Comparison of ENCODE assay signal across 8 mouse cellular contexts in genomic region chr11:69327157-69327442, GRCm38 (mm10). TPM values are rescaled to one million over a fixed set of nuclear protein-coding genes. Genes with fewer than 3 reads are reported as not detected.
DNase-seq lines count a peak whose midpoint lies in the region; ATAC-seq and TF ChIP-seq lines count a peak whose summit lies in the region.
"Had no signal": no experiment of that assay in that cellular context is flagged by ENCODE, and none has a peak within 500 bp of the region (broad histone marks: within the 10 kb centered on the region; RNA-seq: fewer than 3 reads in every experiment).

No protein-coding gene starts in this region.

- no peaks in the 10 kb centered on the region for H3K36me3 ChIP-seq in liver, embryonic 11.5 days (ENCODE audit: control insufficient read depth, insufficient read depth, low read length)
- no peaks in the 10 kb centered on the region for H3K36me3 ChIP-seq in embryonic facial prominence, embryonic 12.5 days
- H3K36me3 ChIP-seq in hindbrain, postnatal 0 days (ENCODE audit: insufficient read depth, low read length): no peaks in the 10 kb centered on the region
- no peaks in the 10 kb centered on the region for H3K36me3 ChIP-seq in myocyte (ENCODE audit: control insufficient read depth, insufficient read depth)

- peak overlapping the region; percentile 64; the same call in 1 of the 2 replicates for H3K4me3 ChIP-seq in liver, embryonic 11.5 days (ENCODE audit: low read depth, low read length)
- H3K4me3 ChIP-seq in embryonic facial prominence, embryonic 12.5 days: peak overlapping the region; percentile 51
- H3K4me3 ChIP-seq in hindbrain, postnatal 0 days (ENCODE audit: low read length): peak overlapping the region; percentile 53
- peak overlapping the region; percentile 56 for H3K4me3 ChIP-seq in myocyte

- no peak overlapping the region for H3K27ac ChIP-seq in liver, embryonic 11.5 days (ENCODE audit: low read depth, low read length)
- no peak overlapping the region for H3K27ac ChIP-seq in embryonic facial prominence, embryonic 12.5 days
- no peak overlapping the region for H3K27ac ChIP-seq in hindbrain, postnatal 0 days

- peaks cover 11% of the 10 kb centered on the region for H3K79me2 ChIP-seq in myocyte (ENCODE audit: control insufficient read depth, insufficient read depth)

- no peaks in the 10 kb centered on the region for H3K9me3 ChIP-seq in liver, embryonic 11.5 days (ENCODE audit: control insufficient read depth, low read length)
- H3K9me3 ChIP-seq in embryonic facial prominence, embryonic 12.5 days: no peaks in the 10 kb centered on the region
- no peaks in the 10 kb centered on the region for H3K9me3 ChIP-seq in hindbrain, postnatal 0 days (ENCODE audit: low read length)

- 19% methylated on average over 9 of the region's 9 CpGs for WGBS in liver, embryonic 11.5 days
- WGBS in embryonic facial prominence, embryonic 12.5 days: 9% methylated on average over 9 of the region's 9 CpGs
- 18% methylated on average over 9 of the region's 9 CpGs for WGBS in hindbrain, postnatal 0 days

- no peak for DNase-seq in liver, embryonic 11.5 days (ENCODE audit: low spot score)
- no peak for DNase-seq in liver
- no peak for DNase-seq in hindbrain, postnatal 0 days (ENCODE audit: low spot score)
- DNase-seq in layer of hippocampus, adult 18-20 months (ENCODE audit: low spot score in 2 of 2): no peak
- no peak for DNase-seq in thymus, postnatal 25 days
- DNase-seq: lung, postnatal 4 days had no signal

- peaks cover 51% of the 10 kb centered on the region for H3K27me3 ChIP-seq in liver, embryonic 11.5 days (replicated peaks; ENCODE audit: control insufficient read depth, insufficient read depth, low read length)
- H3K27me3 ChIP-seq in embryonic facial prominence, embryonic 12.5 days: peaks cover 21% of the 10 kb centered on the region
- H3K27me3 ChIP-seq in hindbrain, postnatal 0 days (ENCODE audit: insufficient read depth, low read length): no peaks in the 10 kb centered on the region
- H3K27me3 ChIP-seq in myocyte (ENCODE audit: control insufficient read depth, insufficient read depth, insufficient read length): no peaks in the 10 kb centered on the region

- 0 out of 2 replicates have a peak overlapping the region, but pooled peaks have one; percentile 100 for H3K4me2 ChIP-seq in liver, embryonic 11.5 days
- peak overlapping the region; percentile 89 for H3K4me2 ChIP-seq in embryonic facial prominence, embryonic 12.5 days (replicated peaks)
- H3K4me2 ChIP-seq in hindbrain, postnatal 0 days (ENCODE audit: low read depth, low read length): peak overlapping the region; percentile 96
- no peak overlapping the region for H3K4me2 ChIP-seq in myocyte (ENCODE audit: low read depth)

- TF ChIP-seq POLR2A in myocyte (IDR thresholded peaks at IDR 0.05; ENCODE audit: insufficient read length, low read depth): no peak

- no peak for ATAC-seq in liver, embryonic 11.5 days (replicated peaks; ENCODE audit: low FRiP score)
- no peak for ATAC-seq in embryonic facial prominence, embryonic 12.5 days (ENCODE audit: insufficient number of reproducible peaks, insufficient read depth, low FRiP score, low TSS enrichment)
- no peak for ATAC-seq in hindbrain, postnatal 0 days

- TF ChIP-seq CTCF in hindbrain, postnatal 0 days (IDR thresholded peaks at IDR 0.05; ENCODE audit: low read depth): no peak

- H3K9ac ChIP-seq in liver, embryonic 11.5 days (ENCODE audit: low read depth, low read length): no peak overlapping the region
- H3K9ac ChIP-seq in embryonic facial prominence, embryonic 12.5 days: 0 out of 2 replicates have a peak overlapping the region, but pooled peaks have one; percentile 53
- no peak overlapping the region; the same call in 1 of the 2 replicates for H3K9ac ChIP-seq in hindbrain, postnatal 0 days (replicated peaks; ENCODE audit: low read length)

- H3K4me1 ChIP-seq in liver, embryonic 11.5 days (replicated peaks; ENCODE audit: control insufficient read depth, insufficient read depth, low read length): peaks cover 43% of the 10 kb centered on the region
- peaks cover 38% of the 10 kb centered on the region for H3K4me1 ChIP-seq in embryonic facial prominence, embryonic 12.5 days
- H3K4me1 ChIP-seq in hindbrain, postnatal 0 days (ENCODE audit: insufficient read depth, low read length): peaks cover 24% of the 10 kb centered on the region

- no peak overlapping the region for H3ac ChIP-seq in myocyte (ENCODE audit: control insufficient read depth, insufficient read length)

TF ChIP-seq in myocyte, 11 proteins besides CTCF, POLR2A, EP300 and RAD21:
- TF ChIP-seq MYOG (IDR thresholded peaks at IDR 0.05; ENCODE audit: control insufficient read depth in 1 of 3, insufficient read depth in 1 of 3, insufficient read length in 2 of 3, low read depth in 2 of 3): no peak
- TF ChIP-seq TCF12 (IDR thresholded peaks at IDR 0.05; ENCODE audit: insufficient read depth, poor library complexity, severe bottlenecking): no peak
- TF ChIP-seq TCF3 (IDR thresholded peaks at IDR 0.05; ENCODE audit: insufficient read length, low read depth): no peak
- no peak for TF ChIP-seq MAX (IDR thresholded peaks at IDR 0.05; ENCODE audit: low read depth)
- no peak for TF ChIP-seq REST (IDR thresholded peaks at IDR 0.05; ENCODE audit: insufficient read depth, insufficient read length)
- TF ChIP-seq MYOD1 (IDR thresholded peaks at IDR 0.05; ENCODE audit: control insufficient read depth in 1 of 3, insufficient read length in 2 of 3, low read depth in 2 of 3): no peak
- no peak for TF ChIP-seq CEBPB (IDR thresholded peaks at IDR 0.05; ENCODE audit: insufficient read depth, poor library complexity, severe bottlenecking)
- TF ChIP-seq SRF (IDR thresholded peaks at IDR 0.05; ENCODE audit: control insufficient read depth, insufficient read length, low read depth): no peak
- no peak for TF ChIP-seq POLR2AphosphoS2 (IDR thresholded peaks at IDR 0.05; ENCODE audit: insufficient read length, low read depth)
- TF ChIP-seq USF1 (IDR thresholded peaks at IDR 0.05; ENCODE audit: low read depth): no peak
- no peak for TF ChIP-seq E2F4 (IDR thresholded peaks at IDR 0.05; ENCODE audit: insufficient read depth)
TF ChIP-seq in myocyte: peak in this region for 0.

RNA-seq across cellular contexts. Expression of gene Kcnab3, which starts 1.0 kb away (rescaled TPM):
- 0.42 and 0.52 TPM in 2 replicates for polyA plus RNA-seq in liver, embryonic 11.5 days (2014; fragmentation: Nextera tagmentation; extraction: Ambion mirVana)
- polyA plus RNA-seq in embryonic facial prominence, embryonic 12.5 days (2016; fragmentation: Nextera tagmentation; extraction: Ambion mirVana): 2.2 and 2.4 TPM in 2 replicates
- total RNA-seq in hindbrain, postnatal 0 days (2014; rRNA removed): 5.5 and 7.8 TPM in 2 replicates
- polyA plus RNA-seq in hindbrain, postnatal 0 days (2015; fragmentation: Nextera tagmentation; extraction: Ambion mirVana): 6.1 and 6.6 TPM in 2 replicates
- 2.0 TPM for polyA plus RNA-seq in myocyte (2012; fragmentation: generic; extraction: Trizol)
- total RNA-seq in layer of hippocampus, adult 18-20 months (2021): 10 to 100 TPM; 21.0 to 25.8 TPM

RNA-seq across cellular contexts. Expression of gene Trappc1, which starts 3.3 kb away (rescaled TPM):
- polyA plus RNA-seq in liver, embryonic 11.5 days (2014; fragmentation: Nextera tagmentation; extraction: Ambion mirVana): 114 and 123 TPM in 2 replicates
- polyA plus RNA-seq in embryonic facial prominence, embryonic 12.5 days (2016; fragmentation: Nextera tagmentation; extraction: Ambion mirVana): 164 and 173 TPM in 2 replicates
- total RNA-seq in hindbrain, postnatal 0 days (2014; rRNA removed): 150 and 157 TPM in 2 replicates
- 171 and 173 TPM in 2 replicates for polyA plus RNA-seq in hindbrain, postnatal 0 days (2015; fragmentation: Nextera tagmentation; extraction: Ambion mirVana)
- polyA plus RNA-seq in myocyte (2012; fragmentation: generic; extraction: Trizol): 116 TPM
- 10 to 100 TPM; 51.4 to 59.8 TPM for total RNA-seq in layer of hippocampus, adult 18-20 months (2021)

RNA-seq across cellular contexts. Expression of gene Cntrob, which starts 3.5 kb away (rescaled TPM):
- polyA plus RNA-seq in liver, embryonic 11.5 days (2014; fragmentation: Nextera tagmentation; extraction: Ambion mirVana): 14.9 and 17.1 TPM in 2 replicates
- 31.2 and 34.1 TPM in 2 replicates for polyA plus RNA-seq in embryonic facial prominence, embryonic 12.5 days (2016; fragmentation: Nextera tagmentation; extraction: Ambion mirVana)
- total RNA-seq in hindbrain, postnatal 0 days (2014; rRNA removed): 13.3 and 22.0 TPM in 2 replicates
- 11.0 and 12.0 TPM in 2 replicates for polyA plus RNA-seq in hindbrain, postnatal 0 days (2015; fragmentation: Nextera tagmentation; extraction: Ambion mirVana)
- polyA plus RNA-seq in myocyte (2012; fragmentation: generic; extraction: Trizol): 10.3 TPM
- 10 to 100 TPM; 13.5 to 14.1 TPM for total RNA-seq in layer of hippocampus, adult 18-20 months (2021)

RNA-seq across cellular contexts. Expression of gene Rnf227, which starts 13.2 kb away (rescaled TPM):
- polyA plus RNA-seq in liver, embryonic 11.5 days (2014; fragmentation: Nextera tagmentation; extraction: Ambion mirVana): 4.3 and 5.4 TPM in 2 replicates
- 24.1 and 25.0 TPM in 2 replicates for polyA plus RNA-seq in embryonic facial prominence, embryonic 12.5 days (2016; fragmentation: Nextera tagmentation; extraction: Ambion mirVana)
- 127 and 141 TPM in 2 replicates for total RNA-seq in hindbrain, postnatal 0 days (2014; rRNA removed)
- polyA plus RNA-seq in hindbrain, postnatal 0 days (2015; fragmentation: Nextera tagmentation; extraction: Ambion mirVana): 234 and 241 TPM in 2 replicates
- 2.5 TPM for polyA plus RNA-seq in myocyte (2012; fragmentation: generic; extraction: Trizol)
- 100 to 1,000 TPM; 124 to 132 TPM for total RNA-seq in layer of hippocampus, adult 18-20 months (2021)

RNA-seq across cellular contexts. Expression of gene Chd3, which starts 42.1 kb away (rescaled TPM):
- 13.8 and 17.1 TPM in 2 replicates for polyA plus RNA-seq in liver, embryonic 11.5 days (2014; fragmentation: Nextera tagmentation; extraction: Ambion mirVana)
- polyA plus RNA-seq in embryonic facial prominence, embryonic 12.5 days (2016; fragmentation: Nextera tagmentation; extraction: Ambion mirVana): 130 and 135 TPM in 2 replicates
- total RNA-seq in hindbrain, postnatal 0 days (2014; rRNA removed): 252 and 255 TPM in 2 replicates
- polyA plus RNA-seq in hindbrain, postnatal 0 days (2015; fragmentation: Nextera tagmentation; extraction: Ambion mirVana): 46.6 and 49.7 TPM in 2 replicates
- 148 TPM for polyA plus RNA-seq in myocyte (2012; fragmentation: generic; extraction: Trizol)
- total RNA-seq in layer of hippocampus, adult 18-20 months (2021): 100 to 1,000 TPM; 531 to 556 TPM
